In the genomic region with DNA sequence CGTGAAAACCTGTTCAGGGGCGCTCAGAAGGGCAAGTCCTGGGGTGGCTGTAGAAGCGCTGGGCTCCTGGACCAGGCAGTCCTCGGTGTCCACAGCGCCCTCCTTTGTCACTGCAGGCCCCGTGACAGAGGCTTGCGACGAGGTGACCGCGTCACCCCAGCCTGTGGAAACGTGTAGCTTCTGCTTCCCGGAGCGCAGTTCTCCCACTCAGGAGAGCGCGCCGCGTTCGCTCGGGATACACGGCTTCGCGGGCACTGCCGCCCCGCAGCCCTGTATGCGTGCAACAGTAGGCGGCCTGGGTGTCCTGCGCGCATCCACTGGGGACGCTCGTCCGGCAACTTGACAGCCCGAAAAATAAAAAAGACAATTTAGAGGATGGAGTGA, we compare ENCODE assay signal across 8 mouse cellular contexts. TPM values are rescaled to one million over a fixed set of nuclear protein-coding genes. Genes with fewer than 3 reads are reported as not detected.
DNase-seq lines count a peak whose midpoint lies in the region; ATAC-seq lines count a peak whose summit lies in the region.

No protein-coding gene starts in this region.

- peak; percentile 27 for DNase-seq in gastrocnemius, postnatal 10 days
- DNase-seq in gastrocnemius, postnatal 14 days, result no peak
- peak; percentile 70 for DNase-seq in adrenal gland, postnatal 14 days
- DNase-seq in lung, postnatal 14 days, result peak; percentile 27
- DNase-seq in right cerebral cortex, postnatal 4 days, result peak; percentile 38
- no peak for DNase-seq in urinary bladder, postnatal 10 days (ENCODE audit: low spot score)

- H3K9me3 ChIP-seq in embryonic facial prominence, embryonic 13.5 days, result no peaks in the 10 kb centered on the region
- H3K9me3 ChIP-seq in hindbrain, embryonic 16.5 days (ENCODE audit: control insufficient read depth, low read length), result no peaks in the 10 kb centered on the region

- no peak for ATAC-seq in embryonic facial prominence, embryonic 13.5 days (ENCODE audit: insufficient number of reproducible peaks, insufficient read depth, low FRiP score, low TSS enrichment, low read depth)
- ATAC-seq in hindbrain, embryonic 16.5 days, result peak; percentile 81

- WGBS in embryonic facial prominence, embryonic 13.5 days, result 6% methylated on average over 32 of the region's 32 CpGs
- 3% methylated on average over 32 of the region's 32 CpGs for WGBS in hindbrain, embryonic 16.5 days

- intact Hi-C loops in gastrocnemius, postnatal 14 days (cut with DNase I; ENCODE audit: low total_unique reads), result no loop called here

- no peak overlapping the region for H3K27ac ChIP-seq in embryonic facial prominence, embryonic 13.5 days
- no peak overlapping the region for H3K27ac ChIP-seq in hindbrain, embryonic 16.5 days (ENCODE audit: low read depth, low read length)

- H3K36me3 ChIP-seq in embryonic facial prominence, embryonic 13.5 days, result peaks cover 9% of the 10 kb centered on the region
- H3K36me3 ChIP-seq in hindbrain, embryonic 16.5 days (ENCODE audit: control insufficient read depth, insufficient read depth, low read length), result peaks cover 10% of the 10 kb centered on the region

- peaks cover 24% of the 10 kb centered on the region for H3K27me3 ChIP-seq in embryonic facial prominence, embryonic 13.5 days
- H3K27me3 ChIP-seq in hindbrain, embryonic 16.5 days (replicated peaks; ENCODE audit: control insufficient read depth, insufficient read depth, low read length), result no peaks in the 10 kb centered on the region

- peak overlapping the region; percentile 83 for H3K4me2 ChIP-seq in embryonic facial prominence, embryonic 13.5 days
- peak overlapping the region; percentile 84 for H3K4me2 ChIP-seq in hindbrain, embryonic 16.5 days (ENCODE audit: low read length)

- H3K9ac ChIP-seq in embryonic facial prominence, embryonic 13.5 days, result peak overlapping the region; percentile 65
- peak overlapping the region; percentile 67 for H3K9ac ChIP-seq in hindbrain, embryonic 16.5 days (ENCODE audit: low read depth, low read length)

- H3K4me3 ChIP-seq in embryonic facial prominence, embryonic 13.5 days, result peak overlapping the region; percentile 43
- H3K4me3 ChIP-seq in hindbrain, embryonic 16.5 days (ENCODE audit: low read length), result peak overlapping the region; percentile 45

- peaks cover 9% of the 10 kb centered on the region; the same call in 1 of the 2 replicates for H3K4me1 ChIP-seq in embryonic facial prominence, embryonic 13.5 days
- peaks cover 4% of the 10 kb centered on the region; the same call in 1 of the 2 replicates for H3K4me1 ChIP-seq in hindbrain, embryonic 16.5 days (ENCODE audit: control insufficient read depth, insufficient read depth, low read depth, low read length)

RNA-seq across cellular contexts. Expression of a gene that starts 20.7 kb away (rescaled TPM):
- 1 to 10 TPM in 1 of 2 experiments, under 1 TPM in 1; 0.61 to 1.2 TPM for total RNA-seq in gastrocnemius, postnatal 10 days (2021)
- under 1 TPM; 0.29 to 0.37 TPM for total RNA-seq in gastrocnemius, postnatal 14 days (2021)
- 0.85 and 3.9 TPM in 2 replicates for total RNA-seq in adrenal gland, postnatal 14 days (2021)
- 2.0 and 2.1 TPM in 2 replicates for polyA plus RNA-seq in embryonic facial prominence, embryonic 13.5 days (2015; fragmentation: Nextera tagmentation; extraction: Ambion mirVana)
- 1.4 and 2.0 TPM in 2 replicates for polyA plus RNA-seq in hindbrain, embryonic 16.5 days (2015; fragmentation: Nextera tagmentation; extraction: Ambion mirVana)

RNA-seq across cellular contexts. Expression of a gene that starts 27.6 kb away (rescaled TPM):
- 10 to 100 TPM; 28.1 to 39.3 TPM for total RNA-seq in gastrocnemius, postnatal 10 days (2021)
- total RNA-seq in gastrocnemius, postnatal 14 days (2021), result 10 to 100 TPM; 18.3 to 23.8 TPM
- 53.0 and 58.2 TPM in 2 replicates for total RNA-seq in adrenal gland, postnatal 14 days (2021)
- polyA plus RNA-seq in embryonic facial prominence, embryonic 13.5 days (2015; fragmentation: Nextera tagmentation; extraction: Ambion mirVana), result 146 and 156 TPM in 2 replicates
- polyA plus RNA-seq in hindbrain, embryonic 16.5 days (2015; fragmentation: Nextera tagmentation; extraction: Ambion mirVana), result 341 and 401 TPM in 2 replicates

Comparison
In these comparisons a context has a peak if more than half of its experiments do, and no peak if none do; other contexts are left out.
1. DNase-seq: peak in gastrocnemius, postnatal 10 days (single experiment), adrenal gland, postnatal 14 days (single experiment), lung, postnatal 14 days (single experiment) and right cerebral cortex, postnatal 4 days (single experiment); none in gastrocnemius, postnatal 14 days (single experiment) and urinary bladder, postnatal 10 days (single experiment).